Mouse (Mus musculus) testis, adult 2 months (tissue): ENCODE results near the gene Zfp330. TPM values are rescaled to one million over a fixed set of nuclear protein-coding genes. Genes with fewer than 3 reads are reported as not detected.
A peak's percentile ranks its signal among the peaks of the same experiment; 100 is the strongest.

Experiments
- H3K27ac ChIP-seq: fragments of 200-500 bp; 2 replicates; pipeline ENCODE4 v1.5.1; 2012; ENCODE audit warnings: low read depth, low read length; ENCODE audit not compliant: control insufficient read depth, insufficient read depth
- H3K27me3 ChIP-seq: fragments of 200-500 bp; 2 replicates; pipeline ENCODE4 v1.6.1; 2012; ENCODE audit warnings: mild to moderate bottlenecking, low read length, moderate library complexity; ENCODE audit not compliant: control insufficient read depth, insufficient read depth
- H3K36me3 ChIP-seq: fragments of 200-500 bp; 2 replicates; pipeline ENCODE4 v1.6.1; 2012; ENCODE audit warnings: mild to moderate bottlenecking, low read length; ENCODE audit not compliant: control insufficient read depth, insufficient read depth
- H3K4me1 ChIP-seq: fragments of 200-500 bp; 2 replicates; pipeline ENCODE4 v1.6.1; 2012; ENCODE audit warnings: low read length; ENCODE audit not compliant: control insufficient read depth, insufficient read depth
- H3K4me3 ChIP-seq: fragments of 200-500 bp; 2 replicates; pipeline ENCODE4 v1.5.1; 2012; ENCODE audit warnings: low read depth, mild to moderate bottlenecking, low read length, moderate library complexity, mixed read lengths; ENCODE audit not compliant: control insufficient read depth
- CTCF ChIP-seq: fragments of 200-500 bp; IDR thresholded peaks from 2 replicates; pipeline ENCODE4 v1.5.1; 2012; ENCODE audit warnings: low read depth, mild to moderate bottlenecking, inconsistent platforms, low read length, moderate library complexity; ENCODE audit not compliant: control insufficient read depth, insufficient read depth, insufficient replicate concordance
- POLR2A ChIP-seq: fragments of 200-500 bp; IDR thresholded peaks from 2 replicates; pipeline ENCODE4 v1.6.1; 2012; ENCODE audit warnings: low read depth, mild to moderate bottlenecking, inconsistent platforms, low read length, moderate library complexity; ENCODE audit not compliant: control insufficient read depth
- polyA plus RNA-seq: library from polyadenylated mRNA; depleted of rRNA; stranded (reverse); fragments of >200 nt; gene quantifications from 2 replicates; pipeline ENCODE4 v1.2.3, GENCODE M21; 2012; rRNA removed

Zfp330 gene
- polyA plus RNA-seq: 38.8 and 49.4 TPM in 2 replicates

GRCm38 (mm10) chr8:82774093-82774422 is at the start of gene Zfp330:
Gene Zfp330, minus strand, starts transcription at chr8:82774160.
- H3K27me3 ChIP-seq: no peaks in the 10 kb centered on the region
- H3K4me1 ChIP-seq: peaks cover 8% of the 10 kb centered on the region
- TF ChIP-seq CTCF (no peak), POLR2A (peak; percentile 93; the same call in 1 of the 2 replicates)
- peak within 1 kb of the TSS; percentile 96 for H3K27ac ChIP-seq
- peak within 1 kb of the TSS; percentile 100 for H3K4me3 ChIP-seq
- H3K36me3 ChIP-seq: no peaks in the 10 kb centered on the region; the same call in 1 of the 2 replicates

- TF ChIP-seq POLR2A: no peak
- TF ChIP-seq CTCF: no peak
- Histone ChIP-seq H3K27me3 (no peaks in the 10 kb centered on the region), H3K27ac (no peak overlapping the region), H3K4me1 (peaks cover 8% of the 10 kb centered on the region), H3K4me3 (no peak overlapping the region), H3K36me3 (no peaks in the 10 kb centered on the region)
These were observed 4.0 kb upstream of the Zfp330 start for GRCm38 (mm10) chr8:82777945-82778344.

GRCm38 (mm10) chr8:82777406-82777805 is 3.4 kb upstream of the Zfp330 start:
- no peak for TF ChIP-seq CTCF
- no peak for TF ChIP-seq POLR2A
- Histone ChIP-seq H3K36me3 (no peaks in the 10 kb centered on the region), H3K27me3 (no peaks in the 10 kb centered on the region), H3K4me3 (no peak overlapping the region; the same call in 1 of the 2 replicates), H3K4me1 (peaks cover 8% of the 10 kb centered on the region), H3K27ac (no peak overlapping the region)

- TF ChIP-seq CTCF: no peak
- no peak for TF ChIP-seq POLR2A
- peak overlapping the region; percentile 96 for H3K27ac ChIP-seq
These were observed 522 bp upstream of the Zfp330 start for GRCm38 (mm10) chr8:82774482-82774881.

GRCm38 (mm10) chr8:82773332-82774092 is 448 bp downstream of the Zfp330 start:
- Histone ChIP-seq H3K27me3 (no peaks in the 10 kb centered on the region), H3K27ac (peak overlapping the region; percentile 96), H3K4me1 (peaks cover 8% of the 10 kb centered on the region), H3K36me3 (no peaks in the 10 kb centered on the region; the same call in 1 of the 2 replicates), H3K4me3 (peak overlapping the region; percentile 100)
- TF ChIP-seq POLR2A (no peak; the same call in 1 of the 2 replicates), CTCF (no peak)

More at GRCm38 (mm10) chr8:82774482-82774881, 522 bp upstream of the Zfp330 start:
- peaks cover 8% of the 10 kb centered on the region for H3K4me1 ChIP-seq
- no peaks in the 10 kb centered on the region; the same call in 1 of the 2 replicates for H3K36me3 ChIP-seq
- H3K4me3 ChIP-seq: peak overlapping the region; percentile 100
- no peaks in the 10 kb centered on the region for H3K27me3 ChIP-seq

GRCm38 (mm10) chr8:82770886-82771285 is 3.1 kb downstream of the Zfp330 start:
- Histone ChIP-seq H3K4me1 (peaks cover 8% of the 10 kb centered on the region), H3K27me3 (no peaks in the 10 kb centered on the region), H3K36me3 (no peaks in the 10 kb centered on the region; the same call in 1 of the 2 replicates), H3K27ac (no peak overlapping the region), H3K4me3 (no peak overlapping the region)
- no peak for TF ChIP-seq POLR2A
- TF ChIP-seq CTCF: no peak

GRCm38 (mm10) chr8:82759071-82759470 is 14.9 kb downstream of the Zfp330 start:
- no peaks in the 10 kb centered on the region; the same call in 1 of the 2 replicates for H3K4me1 ChIP-seq
- no peaks in the 10 kb centered on the region for H3K27me3 ChIP-seq
- TF ChIP-seq POLR2A (no peak), CTCF (no peak)
- no peak overlapping the region for H3K4me3 ChIP-seq
- no peaks in the 10 kb centered on the region for H3K36me3 ChIP-seq
- H3K27ac ChIP-seq: no peak overlapping the region
